In the genomic region with DNA sequence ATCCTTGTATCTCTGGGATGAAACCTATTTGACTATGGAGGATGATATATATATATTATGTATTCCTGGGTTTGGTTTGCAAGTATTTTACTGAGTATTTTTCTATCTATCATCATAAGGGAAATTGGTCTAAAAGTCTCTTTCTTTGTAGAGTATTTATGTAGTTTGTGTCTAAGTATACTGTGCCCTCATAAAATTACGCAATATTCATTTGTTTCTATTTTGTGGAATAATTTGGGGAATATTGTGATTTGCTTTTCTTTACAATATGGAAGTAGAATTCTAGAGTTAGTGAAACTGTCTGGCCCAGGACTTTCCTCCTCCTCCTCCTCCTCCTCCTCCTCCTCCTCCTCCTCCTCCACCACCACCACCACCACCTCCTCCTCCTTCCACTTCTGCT, we compare ENCODE assay signal across 16 mouse cellular contexts.
"Had no signal": no experiment of that assay in that cellular context is flagged by ENCODE, and none has a peak within 500 bp of the region (broad histone marks: within the 10 kb centered on the region; RNA-seq: fewer than 3 reads in every experiment).

No protein-coding gene starts in this region.

- H3K36me3 ChIP-seq: neural tube, embryonic 13.5 days; neural tube, embryonic 15.5 days; stomach, embryonic 15.5 days had no signal

- H3K27me3 ChIP-seq: neural tube, embryonic 13.5 days; neural tube, embryonic 15.5 days; stomach, embryonic 15.5 days had no signal

- DNase-seq: retina, postnatal 1 day; right cerebral cortex, adult 18-20 months; right cerebral cortex, postnatal 14 days; right cerebral cortex, postnatal 25 days; right cerebral cortex, postnatal 4 days; spleen, adult 18-20 months; thymus, adult 18-20 months; thymus, adult 2 months; thymus, postnatal 14 days; thymus, postnatal 25 days; thymus, postnatal 36 days; thymus, postnatal 4 days had no signal

- H3K4me1 ChIP-seq: neural tube, embryonic 13.5 days; neural tube, embryonic 15.5 days; stomach, embryonic 15.5 days had no signal

- H3K4me2 ChIP-seq: neural tube, embryonic 13.5 days; neural tube, embryonic 15.5 days; stomach, embryonic 15.5 days had no signal

- H3K9ac ChIP-seq: neural tube, embryonic 13.5 days; neural tube, embryonic 15.5 days; stomach, embryonic 15.5 days had no signal

- H3K27ac ChIP-seq: neural tube, embryonic 13.5 days; neural tube, embryonic 15.5 days; stomach, embryonic 15.5 days; stomach, postnatal 0 days had no signal

- H3K9me3 ChIP-seq: neural tube, embryonic 13.5 days; neural tube, embryonic 15.5 days; stomach, embryonic 15.5 days had no signal

- H3K4me3 ChIP-seq: neural tube, embryonic 13.5 days; neural tube, embryonic 15.5 days; stomach, embryonic 15.5 days had no signal
